Mouse (Mus musculus): ENCODE data around the gene Hs6st3. TPM values are rescaled to one million over a fixed set of nuclear protein-coding genes. Genes with fewer than 3 reads are reported as not detected.
A peak's percentile ranks its signal among the peaks of the same experiment; 100 is the strongest.

The Hs6st3 gene
- polyA plus RNA-seq, 1 experiment from 2014 or later = 1.2 TPM

DNA sequence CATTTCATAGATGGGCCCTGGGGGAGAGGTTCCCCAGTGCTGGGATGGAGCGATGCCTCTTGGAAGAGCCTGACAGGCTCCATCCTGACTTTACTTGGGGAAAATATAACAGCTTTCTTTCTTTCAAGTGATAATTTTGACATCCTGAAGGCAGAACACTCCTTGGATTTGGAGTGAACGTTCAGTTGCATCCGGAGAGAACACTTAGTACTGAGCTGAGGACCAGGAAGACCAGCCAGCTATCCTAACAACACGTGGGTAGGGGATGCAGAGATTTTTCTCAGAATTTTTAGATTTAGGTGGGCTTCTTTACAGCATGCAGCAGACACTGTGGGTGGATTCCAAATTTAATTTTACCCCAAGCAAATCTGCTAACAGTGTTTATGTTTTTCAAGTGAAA is 541.9 kb downstream of the Hs6st3 start:
- no peaks in the 10 kb centered on the region for H3K4me1 ChIP-seq (replicated peaks)
- H3K4me2 ChIP-seq = no peak overlapping the region
- H3K27me3 ChIP-seq = no peaks in the 10 kb centered on the region
- 74% methylated on average over 4 of the region's 4 CpGs for WGBS
- no peaks in the 10 kb centered on the region for H3K36me3 ChIP-seq
- no peaks in the 10 kb centered on the region for H3K9me3 ChIP-seq
- no peak for ATAC-seq (ENCODE audit: low read depth)
- no peak overlapping the region for H3K9ac ChIP-seq
- no peak overlapping the region for H3K27ac ChIP-seq (replicated peaks)
- H3K4me3 ChIP-seq = no peak overlapping the region

DNA sequence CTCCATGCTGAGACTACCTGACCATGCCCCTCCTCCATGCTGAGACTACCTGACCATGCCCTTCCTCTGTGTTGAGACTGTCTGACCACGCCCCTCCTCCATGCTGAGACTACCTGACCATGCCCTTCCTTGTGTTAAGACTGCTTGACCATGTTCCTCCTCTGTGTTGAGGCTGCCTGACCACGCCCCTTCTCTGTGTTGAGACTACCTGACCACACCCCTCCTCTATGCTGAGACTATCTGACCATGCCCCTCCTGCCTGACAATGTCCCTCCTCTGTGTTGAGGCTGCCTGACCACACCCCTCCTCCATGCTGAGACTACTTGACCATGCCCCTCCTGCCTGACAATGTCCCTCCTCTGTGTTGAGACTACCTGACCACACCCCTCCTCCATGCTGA is 549.7 kb downstream of the Hs6st3 start:
- Histone ChIP-seq H3K4me2 (no peak overlapping the region), H3K36me3 (no peaks in the 10 kb centered on the region), H3K4me1 (replicated peaks) (no peaks in the 10 kb centered on the region), H3K9me3 (no peaks in the 10 kb centered on the region), H3K9ac (no peak overlapping the region), H3K4me3 (no peak overlapping the region), H3K27ac (replicated peaks) (no peak overlapping the region), H3K27me3 (no peaks in the 10 kb centered on the region)
- no peak for ATAC-seq (ENCODE audit: low read depth)
- WGBS = 90% methylated on average over 2 of the region's 2 CpGs

DNA sequence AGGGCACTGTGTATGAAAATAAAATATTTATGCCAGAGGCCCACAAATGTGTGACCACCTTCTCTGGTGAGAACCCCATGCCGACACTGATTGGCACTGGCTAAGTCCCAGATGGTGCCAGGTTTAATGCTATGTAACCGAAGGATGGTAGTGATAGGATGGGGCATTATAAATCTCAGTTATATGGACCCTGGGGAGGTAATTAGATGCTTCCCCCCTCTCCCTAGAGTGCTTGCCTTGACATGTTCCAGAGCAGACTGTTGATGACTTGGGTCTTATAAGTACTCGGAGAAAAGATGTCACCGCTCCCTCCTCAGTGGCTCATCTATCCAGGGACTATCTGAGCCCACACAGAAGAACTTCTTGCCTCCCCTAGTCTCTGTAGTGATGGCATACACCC is 561.8 kb downstream of the Hs6st3 start:
- H3K9ac ChIP-seq = no peak overlapping the region
- no peak overlapping the region for H3K4me3 ChIP-seq
- H3K4me1 ChIP-seq (replicated peaks) = 0 out of 2 replicates have a peak, but pooled peaks cover 3% of the 10 kb centered on the region
- H3K27ac ChIP-seq (replicated peaks) = no peak overlapping the region
- 47% methylated on average over 4 of the region's 4 CpGs for WGBS
- H3K9me3 ChIP-seq = no peaks in the 10 kb centered on the region
- H3K4me2 ChIP-seq = no peak overlapping the region
- peak; percentile 78 for ATAC-seq (ENCODE audit: low read depth)
- no peaks in the 10 kb centered on the region for H3K27me3 ChIP-seq
- H3K36me3 ChIP-seq = no peaks in the 10 kb centered on the region

- Histone ChIP-seq H3K4me1 (replicated peaks) (peaks cover 4% of the 10 kb centered on the region; the same call in 1 of the 2 replicates), H3K36me3 (no peaks in the 10 kb centered on the region), H3K9me3 (no peaks in the 10 kb centered on the region), H3K27me3 (no peaks in the 10 kb centered on the region), H3K4me3 (no peak overlapping the region), H3K9ac (no peak overlapping the region), H3K27ac (replicated peaks) (no peak overlapping the region), H3K4me2 (no peak overlapping the region)
- 90% methylated on average over 3 of the region's 3 CpGs for WGBS
- ATAC-seq (ENCODE audit: low read depth) = no peak
Measured at GRCm38 (mm10) chr14:119714712-119715111, 576.6 kb downstream of the Hs6st3 start.

DNA sequence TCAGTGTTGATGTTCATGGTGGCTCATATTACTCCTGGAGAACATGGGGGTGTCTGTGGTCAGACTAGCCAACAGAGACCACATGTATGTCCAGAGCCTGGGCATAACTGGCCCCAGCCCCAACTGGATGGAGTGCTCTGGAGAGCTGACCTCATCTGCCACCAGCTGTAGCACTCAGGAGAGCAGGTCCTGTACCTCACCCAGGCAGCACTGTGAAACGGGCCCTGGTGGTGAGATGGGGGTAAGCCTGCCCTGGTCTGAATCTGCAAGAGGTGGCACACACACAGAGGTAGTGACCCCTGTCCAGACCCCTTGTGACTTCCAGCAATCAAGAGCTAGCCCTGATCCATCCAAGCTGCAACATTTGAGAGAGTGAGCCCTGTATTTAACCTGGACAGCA is 579.2 kb downstream of the Hs6st3 start:
- Histone ChIP-seq H3K9ac (no peak overlapping the region), H3K4me1 (replicated peaks) (peaks cover 4% of the 10 kb centered on the region; the same call in 1 of the 2 replicates), H3K27ac (replicated peaks) (no peak overlapping the region), H3K4me2 (no peak overlapping the region), H3K9me3 (no peaks in the 10 kb centered on the region), H3K36me3 (no peaks in the 10 kb centered on the region), H3K4me3 (no peak overlapping the region), H3K27me3 (no peaks in the 10 kb centered on the region)
- ATAC-seq (ENCODE audit: low read depth) = no peak
- 85% methylated on average over 1 of the region's 1 CpGs for WGBS

DNA sequence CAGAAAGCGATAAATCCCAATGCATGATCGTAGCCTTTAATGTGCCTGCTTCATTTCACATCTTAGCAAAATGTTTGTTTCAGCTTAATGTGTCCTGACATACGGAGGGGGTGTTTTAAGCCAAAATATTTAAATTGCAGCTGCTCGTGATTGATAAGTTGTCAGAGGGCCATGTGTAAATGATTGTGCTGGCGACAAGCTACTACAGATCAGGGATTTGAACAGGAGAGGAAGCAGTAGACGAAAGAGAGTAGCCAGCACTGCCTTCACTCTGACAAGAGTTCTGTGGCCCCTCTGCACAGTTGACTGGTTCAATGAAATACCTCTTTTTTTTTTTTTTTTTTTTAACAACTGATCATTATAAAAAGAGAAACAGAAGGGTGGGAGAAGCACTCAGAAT is 587.0 kb downstream of the Hs6st3 start:
- H3K27me3 ChIP-seq = no peaks in the 10 kb centered on the region
- H3K9me3 ChIP-seq = no peaks in the 10 kb centered on the region
- no peak for ATAC-seq (ENCODE audit: low read depth)
- 85% methylated on average over 6 of the region's 6 CpGs for WGBS
- H3K4me3 ChIP-seq = no peak overlapping the region
- H3K4me2 ChIP-seq = no peak overlapping the region
- no peak overlapping the region for H3K9ac ChIP-seq
- no peaks in the 10 kb centered on the region for H3K36me3 ChIP-seq
- H3K27ac ChIP-seq (replicated peaks) = no peak overlapping the region
- H3K4me1 ChIP-seq (replicated peaks) = no peaks in the 10 kb centered on the region

- H3K27me3 ChIP-seq = no peaks in the 10 kb centered on the region
- 75% methylated on average over 7 of the region's 7 CpGs for WGBS
Measured at GRCm38 (mm10) chr14:119731436-119732080, 593.4 kb downstream of the Hs6st3 start.

GRCm38 (mm10) chr14:119732219-119732618 is 594.1 kb downstream of the Hs6st3 start:
- no peak for ATAC-seq (ENCODE audit: low read depth)
- Histone ChIP-seq H3K27me3 (no peaks in the 10 kb centered on the region), H3K9me3 (no peaks in the 10 kb centered on the region), H3K4me2 (no peak overlapping the region), H3K27ac (replicated peaks) (no peak overlapping the region), H3K4me1 (replicated peaks) (no peaks in the 10 kb centered on the region), H3K36me3 (no peaks in the 10 kb centered on the region), H3K4me3 (no peak overlapping the region), H3K9ac (no peak overlapping the region)
- 84% methylated on average over 4 of the region's 4 CpGs for WGBS

More at GRCm38 (mm10) chr14:119731436-119732080, 593.4 kb downstream of the Hs6st3 start:
- ATAC-seq (ENCODE audit: low read depth) = no peak
- H3K9ac ChIP-seq = no peak overlapping the region
- no peaks in the 10 kb centered on the region for H3K9me3 ChIP-seq
- no peaks in the 10 kb centered on the region for H3K36me3 ChIP-seq
- H3K27ac ChIP-seq (replicated peaks) = no peak overlapping the region
- H3K4me1 ChIP-seq (replicated peaks) = no peaks in the 10 kb centered on the region
- no peak overlapping the region for H3K4me2 ChIP-seq
- H3K4me3 ChIP-seq = no peak overlapping the region

GRCm38 (mm10) chr14:119737408-119737961 is 599.3 kb downstream of the Hs6st3 start:
- no peak for ATAC-seq (ENCODE audit: low read depth)
- no peak overlapping the region for H3K4me2 ChIP-seq
- H3K4me3 ChIP-seq = no peak overlapping the region
- 85% methylated on average over 5 of the region's 5 CpGs for WGBS
- no peak overlapping the region for H3K9ac ChIP-seq
- H3K27ac ChIP-seq (replicated peaks) = no peak overlapping the region
- H3K4me1 ChIP-seq (replicated peaks) = no peaks in the 10 kb centered on the region
- no peaks in the 10 kb centered on the region for H3K27me3 ChIP-seq
- no peaks in the 10 kb centered on the region for H3K36me3 ChIP-seq
- H3K9me3 ChIP-seq = no peaks in the 10 kb centered on the region

- Histone ChIP-seq H3K4me3 (no peak overlapping the region), H3K27ac (replicated peaks) (no peak overlapping the region), H3K4me2 (no peak overlapping the region), H3K27me3 (no peaks in the 10 kb centered on the region), H3K9ac (no peak overlapping the region), H3K36me3 (no peaks in the 10 kb centered on the region), H3K9me3 (no peaks in the 10 kb centered on the region), H3K4me1 (replicated peaks) (no peaks in the 10 kb centered on the region)
- no peak for ATAC-seq (ENCODE audit: low read depth)
- WGBS = 91% methylated on average over 1 of the region's 1 CpGs
Measured at GRCm38 (mm10) chr14:119741791-119742190, 603.6 kb downstream of the Hs6st3 start.

- Histone ChIP-seq H3K27ac (replicated peaks) (no peak overlapping the region), H3K4me1 (replicated peaks) (no peaks in the 10 kb centered on the region), H3K9ac (no peak overlapping the region), H3K36me3 (no peaks in the 10 kb centered on the region), H3K27me3 (no peaks in the 10 kb centered on the region), H3K4me3 (no peak overlapping the region), H3K9me3 (no peaks in the 10 kb centered on the region), H3K4me2 (no peak overlapping the region)
- WGBS = 89% methylated on average over 7 of the region's 7 CpGs
- ATAC-seq (ENCODE audit: low read depth) = no peak
Measured at GRCm38 (mm10) chr14:119761376-119761775, 623.2 kb downstream of the Hs6st3 start.

- H3K27ac ChIP-seq (replicated peaks) = no peak overlapping the region
- H3K9me3 ChIP-seq = no peaks in the 10 kb centered on the region
- 65% methylated on average over 4 of the region's 4 CpGs for WGBS
- no peaks in the 10 kb centered on the region for H3K36me3 ChIP-seq
- no peak overlapping the region for H3K4me3 ChIP-seq
- no peaks in the 10 kb centered on the region for H3K4me1 ChIP-seq (replicated peaks)
- H3K9ac ChIP-seq = no peak overlapping the region
- no peak overlapping the region for H3K4me2 ChIP-seq
- ATAC-seq (ENCODE audit: low read depth) = no peak
- H3K27me3 ChIP-seq = no peaks in the 10 kb centered on the region
Measured at GRCm38 (mm10) chr14:119772040-119772439, 633.9 kb downstream of the Hs6st3 start.

- H3K27me3 ChIP-seq = no peaks in the 10 kb centered on the region
- 86% methylated on average over 3 of the region's 3 CpGs for WGBS
- no peak for ATAC-seq (ENCODE audit: low read depth)
- no peaks in the 10 kb centered on the region for H3K36me3 ChIP-seq
- H3K4me2 ChIP-seq = no peak overlapping the region
- H3K9ac ChIP-seq = no peak overlapping the region
- no peaks in the 10 kb centered on the region for H3K9me3 ChIP-seq
- no peak overlapping the region for H3K4me3 ChIP-seq
- H3K27ac ChIP-seq (replicated peaks) = no peak overlapping the region
- H3K4me1 ChIP-seq (replicated peaks) = no peaks in the 10 kb centered on the region
Measured at GRCm38 (mm10) chr14:119776261-119776660, 638.1 kb downstream of the Hs6st3 start.

Data from neural tube, embryonic 13.5 days (tissue).